Mouse (Mus musculus): ENCODE measurements at regions not wholly inside any gene's neighbourhood (a gene's known extent, or its start where the extent isn't known, plus 50 kb on each side); places are given as distances from the start of the nearest gene placed in this dataset.

- intact Hi-C loops (cut with DNase I): no loop called here
- peak in 1 of 2 experiments; percentile 6 for DNase-seq (ENCODE audit: low spot score in 2 of 2)
These were observed 220.1 kb downstream of the Elavl2 start for GRCm38 (mm10) chr4:91180241-91181096.

- DNase-seq (ENCODE audit: low spot score in 2 of 2): no peak
- intact Hi-C loops (cut with DNase I): no loop called here
These were observed 236.1 kb downstream of the Elavl2 start for GRCm38 (mm10) chr4:91164280-91165121.

DNA sequence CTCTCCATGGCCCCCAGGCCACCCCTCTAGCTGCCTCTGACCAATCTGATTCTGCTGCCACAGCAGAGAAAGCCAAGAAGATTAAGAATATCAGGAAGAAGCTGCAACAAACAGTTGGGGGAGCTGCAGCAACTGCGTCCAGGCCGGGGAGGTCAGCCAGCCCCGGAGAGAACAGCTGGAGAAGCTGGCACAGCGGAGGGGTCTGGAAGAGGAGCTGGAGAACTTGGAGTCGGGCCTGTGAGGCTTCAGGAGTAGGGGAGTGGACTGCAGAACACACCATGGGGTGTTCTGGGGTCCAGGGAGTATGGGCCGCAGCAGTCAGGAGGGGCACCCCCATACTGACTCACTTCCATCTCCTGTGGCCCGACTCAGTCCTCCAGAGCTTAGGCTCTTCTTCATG, 243.5 kb downstream of the Elavl2 start:
- DNase-seq (ENCODE audit: low spot score in 2 of 2): no peak
- intact Hi-C loops (cut with DNase I): no loop called here

- DNase-seq (ENCODE audit: low spot score in 2 of 2): no peak
- intact Hi-C loops (cut with DNase I): no loop called here
These were observed 255.9 kb downstream of the Elavl2 start for GRCm38 (mm10) chr4:91144666-91145065.

DNA sequence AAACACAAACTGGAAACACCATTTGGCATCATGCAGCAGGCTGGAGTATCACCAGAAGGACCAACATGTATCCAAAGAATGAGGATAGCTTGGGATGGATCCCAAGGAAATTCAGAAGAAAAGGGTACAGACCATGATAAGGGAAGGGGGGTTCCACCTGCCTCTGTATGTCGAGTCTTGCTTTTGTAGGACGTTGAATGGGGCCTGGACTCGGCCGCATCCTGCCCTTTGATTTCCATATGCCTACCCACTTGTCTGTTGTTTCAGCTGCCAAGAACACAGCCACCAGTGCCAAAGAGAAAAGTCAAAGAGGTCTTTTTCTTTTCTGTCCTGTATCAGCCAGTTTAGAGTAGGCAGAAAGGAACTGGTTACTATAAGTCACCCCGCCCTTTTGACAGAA, 256.7 kb downstream of the Elavl2 start:
- no peak for DNase-seq (ENCODE audit: low spot score in 2 of 2)
- intact Hi-C loops (cut with DNase I): no loop called here

- DNase-seq (ENCODE audit: low spot score in 2 of 2): no peak
- intact Hi-C loops (cut with DNase I): no loop called here
These were observed 265.3 kb downstream of the Elavl2 start for GRCm38 (mm10) chr4:91135327-91135726.

- intact Hi-C loops (cut with DNase I): no loop called here
- peak in 1 of 2 experiments; percentile 64 for DNase-seq (ENCODE audit: low spot score in 2 of 2)
These were observed 268.3 kb downstream of the Elavl2 start for GRCm38 (mm10) chr4:91132266-91132665.

DNA sequence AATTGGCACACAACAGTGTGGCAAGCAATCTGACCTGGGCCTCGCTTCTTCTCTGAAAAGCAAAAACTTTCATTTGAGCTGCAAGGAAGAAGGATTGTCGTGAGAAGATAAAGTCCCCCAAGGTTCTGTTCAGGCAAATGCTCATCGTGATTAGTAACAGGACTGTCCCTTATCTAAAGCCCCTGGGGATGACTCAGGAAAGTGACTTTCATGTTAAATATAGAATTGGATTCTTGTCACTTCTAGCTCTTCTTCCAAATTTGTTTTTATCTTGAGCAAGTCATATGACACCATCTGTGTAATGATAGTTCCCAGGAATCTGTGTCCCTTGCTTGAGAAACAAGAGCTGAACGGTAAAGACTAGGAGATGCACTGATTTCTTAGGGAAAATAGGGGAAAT, 280.3 kb downstream of the Elavl2 start:
- DNase-seq (ENCODE audit: low spot score in 2 of 2): no peak
- intact Hi-C loops (cut with DNase I): no loop called here

DNA sequence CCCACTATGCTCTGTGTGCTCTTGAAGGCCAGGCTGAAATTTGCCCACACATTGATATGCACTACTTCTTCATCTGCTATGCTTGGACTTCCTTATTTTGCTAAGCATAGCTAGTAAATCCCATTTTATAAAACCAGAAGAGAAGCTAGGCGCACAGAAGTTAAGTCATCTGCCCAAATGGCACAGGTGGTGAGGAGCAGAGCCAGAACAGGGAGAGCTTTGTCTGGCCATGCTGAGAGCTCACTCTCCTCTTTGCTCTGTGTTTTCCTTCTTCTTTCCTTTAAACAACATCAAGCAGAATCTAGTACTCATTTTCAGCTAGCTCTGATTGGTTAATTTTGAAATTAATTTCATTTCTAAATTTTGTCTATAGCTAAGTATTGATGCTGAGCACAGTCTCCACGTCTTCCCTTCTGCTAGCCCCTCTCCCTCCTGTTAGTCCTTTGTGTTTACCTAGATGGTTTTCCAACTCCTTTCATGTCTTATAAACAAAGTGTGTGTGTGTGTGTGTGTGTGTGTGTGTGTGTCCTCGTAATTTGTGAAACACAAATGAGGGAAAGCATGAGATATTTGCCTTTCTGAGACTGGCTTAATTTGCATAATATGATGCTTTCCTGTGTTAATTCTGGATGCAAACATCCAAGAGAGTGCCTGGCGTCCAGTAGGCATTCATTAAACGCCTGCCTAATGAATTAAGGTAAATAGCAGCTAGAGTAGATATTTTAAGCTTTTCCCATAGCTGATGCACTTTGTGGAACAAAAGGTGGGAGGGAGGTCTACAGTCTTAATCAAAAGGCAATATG, 283.6 kb downstream of the Elavl2 start:
- intact Hi-C loops (cut with DNase I): no loop called here

DNA sequence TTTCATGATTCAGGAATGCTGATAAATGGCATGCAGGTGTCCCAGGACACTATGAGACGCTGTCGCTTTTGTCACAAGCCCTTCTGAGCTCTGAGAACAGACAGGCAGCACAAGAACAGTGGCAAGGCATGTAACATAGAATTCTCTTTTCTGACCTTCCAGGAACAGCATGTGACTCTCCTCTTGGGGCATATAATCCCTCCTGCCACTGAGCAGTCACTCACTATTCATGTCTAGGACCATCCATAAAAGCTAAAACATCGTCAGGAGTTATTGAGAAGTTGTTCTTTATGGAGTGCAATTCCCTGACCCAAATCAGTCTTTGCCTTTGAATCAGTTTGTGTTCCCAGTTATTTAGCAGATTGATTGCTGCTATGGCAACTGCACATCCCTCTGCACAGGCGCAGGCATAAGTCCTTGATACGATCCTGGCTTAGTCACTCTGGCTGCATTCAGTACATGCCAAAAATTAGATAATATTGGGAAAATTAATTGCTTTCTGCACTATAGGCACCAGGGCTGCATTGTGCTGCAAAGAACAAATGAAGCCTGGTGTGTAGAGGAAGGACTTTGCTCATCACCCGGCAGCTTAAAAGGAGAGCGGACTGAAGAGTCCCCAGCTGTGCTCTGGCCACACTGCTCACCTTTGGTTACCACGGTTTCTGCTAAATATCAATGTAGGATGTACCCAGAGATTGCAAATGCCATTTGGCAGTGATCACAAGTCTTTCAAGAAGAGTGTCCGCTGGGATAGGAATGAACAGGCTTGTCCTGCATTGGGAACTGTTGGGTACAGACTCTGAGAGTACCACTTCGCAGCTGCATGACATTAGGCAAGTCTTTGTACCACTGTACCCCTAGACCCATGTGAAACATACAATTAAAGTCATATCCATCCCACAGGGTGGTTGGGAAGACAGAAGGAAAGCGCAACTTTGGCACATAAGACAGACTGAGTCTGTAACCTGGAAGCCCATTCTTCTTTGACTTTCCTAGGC, 288.6 kb downstream of the Elavl2 start:
- intact Hi-C loops (cut with DNase I): no loop called here
- no peak for DNase-seq (ENCODE audit: low spot score in 2 of 2)

More for the DNA sequence above, 283.6 kb downstream of the Elavl2 start:
- no peak for DNase-seq (ENCODE audit: low spot score in 2 of 2)

GRCm38 (mm10) chr4:91096086-91096485, 304.5 kb downstream of the Elavl2 start:
- intact Hi-C loops (cut with DNase I): no loop called here
- no peak for DNase-seq (ENCODE audit: low spot score in 2 of 2)

DNA sequence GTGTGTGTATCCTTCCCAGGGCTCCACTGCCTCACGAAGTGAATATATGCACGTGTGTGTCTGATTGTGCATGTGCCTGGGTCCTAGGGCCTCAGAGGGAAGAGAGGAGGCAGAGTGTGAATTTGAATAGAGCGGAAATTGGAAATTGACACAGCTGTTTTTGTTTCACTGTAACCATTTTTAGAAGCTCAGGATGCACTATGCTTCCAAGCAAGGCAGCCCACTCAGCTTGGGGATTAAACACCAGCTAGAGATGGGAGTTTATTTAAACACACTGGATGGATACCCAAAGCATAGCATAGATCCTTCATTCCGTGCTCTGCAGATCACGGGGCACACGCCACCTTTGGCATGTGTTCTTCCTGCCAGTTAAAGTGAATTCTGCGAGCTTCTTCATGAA, 306.2 kb downstream of the Elavl2 start:
- intact Hi-C loops (cut with DNase I): loop anchor here (5.0 kb wide), 1 partner anchor 278 kb away; no protein-coding TSS in a partner anchor
- DNase-seq (ENCODE audit: low spot score in 2 of 2): peak in 1 of 2 experiments; percentile 60

DNA sequence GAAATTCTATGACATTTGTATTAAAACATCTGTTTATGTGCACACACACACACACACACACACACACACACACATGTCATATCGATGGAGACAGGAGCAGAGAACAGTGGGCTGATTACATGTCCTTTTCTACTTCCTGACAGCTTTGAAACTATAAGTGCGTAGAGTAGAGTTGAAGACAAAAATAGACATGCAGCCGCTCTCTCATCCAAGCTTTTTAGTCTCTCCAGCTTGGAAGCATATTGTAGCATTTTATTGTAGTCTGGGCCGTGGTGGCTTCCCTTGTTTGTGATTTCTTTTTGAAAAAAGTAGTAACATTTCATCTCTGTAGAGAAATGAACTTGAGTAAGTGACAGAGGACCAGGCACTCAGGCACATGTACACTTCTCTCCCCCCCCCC, 306.7 kb downstream of the Elavl2 start:
- DNase-seq (ENCODE audit: low spot score in 2 of 2): peak in 1 of 2 experiments; percentile 49
- intact Hi-C loops (cut with DNase I): loop anchor here (5.0 kb wide), 1 partner anchor 278 kb away; no protein-coding TSS in a partner anchor

- intact Hi-C loops (cut with DNase I): loop anchor here (5.0 kb wide), 1 partner anchor 280 kb away; no protein-coding TSS in a partner anchor
- DNase-seq (ENCODE audit: low spot score in 2 of 2): peak; percentile 28 to 41
These were observed 308.3 kb downstream of the Elavl2 start for GRCm38 (mm10) chr4:91092323-91092722.

DNA sequence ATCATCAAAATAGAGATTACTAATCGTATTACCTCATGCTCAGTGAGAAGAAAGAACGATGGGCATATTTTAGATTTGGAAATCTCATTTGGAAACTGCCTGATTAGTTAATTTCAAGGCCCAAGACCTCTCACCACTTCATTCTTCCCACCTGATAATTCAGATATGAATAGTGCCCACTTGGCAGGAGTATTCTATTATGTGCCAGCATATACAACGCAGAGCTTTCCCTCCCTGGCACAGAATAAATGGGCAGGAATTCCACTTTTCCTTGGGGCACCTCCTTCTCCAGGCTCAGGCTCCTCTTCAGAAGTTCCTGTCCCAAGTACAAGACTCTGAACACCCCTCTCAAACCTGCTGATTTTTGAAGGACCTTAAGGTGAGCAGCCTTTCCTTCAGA, 308.7 kb downstream of the Elavl2 start:
- intact Hi-C loops (cut with DNase I): loop anchor here (5.0 kb wide), 1 partner anchor 280 kb away; no protein-coding TSS in a partner anchor
- DNase-seq (ENCODE audit: low spot score in 2 of 2): no peak

- intact Hi-C loops (cut with DNase I): no loop called here
These were observed 316.6 kb downstream of the Elavl2 start for GRCm38 (mm10) chr4:91083950-91084349.

DNA sequence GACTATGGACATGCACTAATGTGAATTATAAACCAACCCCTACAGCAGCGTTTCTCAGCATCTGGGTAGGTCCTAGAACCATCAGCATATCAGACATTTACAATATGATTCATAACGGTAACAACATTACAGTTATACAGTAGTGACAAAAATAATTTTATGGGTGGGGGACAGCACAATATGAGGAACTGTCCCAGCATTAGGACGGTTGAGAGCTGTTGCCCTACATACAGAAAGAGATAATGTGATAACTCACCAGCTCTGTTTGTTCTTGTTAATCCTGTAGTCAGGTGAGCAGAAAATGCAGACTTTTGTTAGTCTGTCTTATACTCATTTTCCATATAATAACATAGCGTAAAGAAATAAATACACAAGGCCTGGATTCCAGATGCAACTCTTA, 319.1 kb downstream of the Elavl2 start:
- intact Hi-C loops (cut with DNase I): no loop called here
- no peak for DNase-seq (ENCODE audit: low spot score in 2 of 2)

More at GRCm38 (mm10) chr4:91083950-91084349, 316.6 kb downstream of the Elavl2 start:
- no peak for DNase-seq (ENCODE audit: low spot score in 2 of 2)
